Mouse (Mus musculus) T-helper 1 cell (primary cell): ENCODE measurements around the gene Sds.

Experiments
- in situ Hi-C: fragments of 300-600 bp; cut with MboI, MseI; formaldehyde crosslinking; loops from one replicate; pipeline ENCODE4 v1.15.1; 2025; ENCODE audit warnings: high pct_unique_total_duplicates

Sds gene

DNA sequence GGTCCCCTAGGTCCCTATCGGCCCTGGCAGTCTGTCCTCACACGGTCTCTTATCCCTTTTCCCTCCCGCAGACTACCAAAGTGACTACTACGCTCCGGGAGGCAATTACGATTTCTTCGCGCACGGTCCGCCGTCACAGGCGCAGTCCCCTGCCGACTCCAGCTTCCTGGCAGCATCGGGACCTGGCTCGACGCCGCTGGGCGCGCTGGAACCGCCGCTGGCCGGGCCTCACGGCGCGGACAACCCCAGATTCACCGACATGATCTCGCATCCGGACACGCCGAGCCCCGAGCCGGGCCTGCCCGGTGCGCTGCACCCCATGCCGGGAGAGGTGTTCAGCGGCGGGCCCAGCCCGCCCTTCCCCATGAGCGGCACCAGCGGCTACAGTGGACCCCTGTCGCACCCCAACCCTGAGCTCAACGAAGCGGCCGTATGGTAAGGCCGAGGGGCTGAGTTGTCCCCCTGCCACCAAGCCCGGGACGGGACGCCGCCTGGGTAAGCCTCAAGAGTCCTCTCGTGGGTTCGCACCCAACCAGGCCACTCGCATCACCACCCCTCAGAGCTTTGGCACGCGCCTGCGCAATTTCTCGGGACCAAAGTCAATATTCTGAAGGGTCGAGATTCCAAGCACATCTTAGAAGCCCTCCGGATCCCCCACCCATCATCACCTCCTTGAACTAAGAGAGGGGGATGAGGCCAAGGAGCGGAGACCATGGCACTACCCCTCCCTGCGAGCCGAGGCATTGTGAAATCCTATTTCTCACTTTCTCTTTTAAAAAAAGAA is 36.2 kb upstream of the Sds start:
- in situ Hi-C loops: no loop called here

DNA sequence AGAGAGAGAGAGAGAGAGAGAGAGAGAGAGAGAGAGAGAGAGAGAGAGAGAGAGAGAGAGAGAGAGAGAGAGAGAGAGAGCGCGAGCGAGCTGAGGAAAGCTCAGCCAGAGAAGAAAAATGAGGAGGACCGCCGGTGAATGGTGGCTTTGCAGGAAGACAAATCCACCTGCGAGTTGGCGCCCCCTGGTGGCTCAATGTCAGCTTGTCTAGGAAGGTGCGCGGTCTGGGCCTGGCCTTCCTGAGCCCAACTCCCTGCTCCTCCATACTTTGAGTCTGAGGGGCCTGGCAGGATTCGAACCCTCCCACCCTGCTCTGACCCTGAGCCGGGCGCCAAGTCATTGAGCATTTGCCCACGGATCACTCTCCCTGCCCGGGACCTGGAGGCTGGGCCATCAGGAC is 35.6 kb upstream of the Sds start:
- in situ Hi-C loops: no loop called here

- in situ Hi-C loops: no loop called here
These were observed 29.0 kb upstream of the Sds start for GRCm38 (mm10) chr5:120447305-120447704.

DNA sequence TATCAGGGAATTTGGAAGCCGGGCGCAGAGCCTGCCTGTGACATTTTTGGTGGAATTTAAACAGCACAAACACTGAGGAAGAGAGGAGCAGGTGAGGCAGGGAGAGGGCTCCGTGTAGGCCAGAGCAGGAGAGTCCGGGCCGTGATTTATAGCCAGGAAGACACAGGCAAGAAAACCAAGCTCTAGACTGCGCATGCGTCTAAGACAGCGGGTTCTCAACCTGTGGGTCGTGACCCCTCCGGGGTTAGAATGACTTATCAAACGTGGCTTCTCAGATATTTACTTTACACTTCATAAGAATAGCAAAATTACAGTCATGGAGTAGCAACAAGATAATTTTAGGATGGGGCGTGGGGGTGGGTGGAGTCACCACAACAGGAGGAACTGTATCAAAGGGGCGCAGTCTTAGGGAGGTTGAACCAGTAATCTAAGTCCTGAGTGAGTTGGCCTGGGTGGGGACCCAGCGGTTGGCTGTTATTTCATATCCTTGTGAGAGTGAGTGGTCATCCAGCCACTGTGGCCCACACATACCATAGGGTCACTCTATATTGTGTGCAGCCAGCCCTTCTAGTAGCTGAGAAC is 21.5 kb upstream of the Sds start:
- in situ Hi-C loops: no loop called here

DNA sequence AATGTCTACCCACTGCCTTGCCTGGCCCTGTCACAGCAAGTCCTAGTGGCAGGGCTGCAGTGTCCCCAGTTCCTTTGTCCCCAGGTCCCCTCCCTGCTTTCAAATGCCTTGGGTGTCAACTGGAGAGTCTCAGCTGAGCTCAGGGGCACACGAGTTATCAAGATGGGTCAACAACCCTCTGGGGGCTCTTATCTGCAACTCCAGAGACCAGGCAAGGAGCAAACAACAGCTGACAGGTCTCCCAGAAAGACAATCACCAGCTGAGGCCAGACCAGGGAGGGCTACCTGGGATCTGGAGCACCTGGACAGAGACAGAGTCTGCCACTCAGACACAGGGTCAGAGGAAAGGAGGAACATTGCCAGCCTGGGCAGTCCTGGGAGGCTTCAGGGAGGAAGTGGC is 20.1 kb upstream of the Sds start:
- in situ Hi-C loops: no loop called here

- in situ Hi-C loops: no loop called here
These were observed 19.3 kb upstream of the Sds start for GRCm38 (mm10) chr5:120456841-120457554.

GRCm38 (mm10) chr5:120457628-120458027 is 18.7 kb upstream of the Sds start:
- in situ Hi-C loops: no loop called here

GRCm38 (mm10) chr5:120459133-120459532 is 17.2 kb upstream of the Sds start:
- in situ Hi-C loops: no loop called here

- in situ Hi-C loops: no loop called here
These were observed 14.4 kb upstream of the Sds start for GRCm38 (mm10) chr5:120461902-120462301.

- in situ Hi-C loops: no loop called here
These were observed 12.0 kb upstream of the Sds start for GRCm38 (mm10) chr5:120464321-120464720.

DNA sequence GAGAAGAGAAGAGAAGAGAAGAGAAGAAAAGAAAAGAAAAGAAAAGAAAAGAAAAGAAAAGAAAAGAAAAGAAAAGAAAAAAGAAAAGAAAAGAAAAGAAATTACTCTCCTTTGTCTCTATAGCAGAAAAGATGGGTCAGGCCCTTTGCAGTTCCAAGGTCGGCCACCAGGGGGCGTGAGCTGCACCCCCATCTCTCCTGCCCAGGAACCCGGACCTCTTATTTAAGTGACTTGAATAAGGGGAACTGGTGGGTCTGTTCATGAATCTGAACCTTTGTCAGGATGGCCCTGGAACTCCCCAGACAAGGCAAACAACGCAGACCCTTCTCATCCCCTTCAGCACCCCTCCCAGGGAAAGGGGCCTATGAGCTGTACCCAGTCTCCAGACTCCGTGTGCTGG is 11.3 kb upstream of the Sds start:
- in situ Hi-C loops: no loop called here

- in situ Hi-C loops: no loop called here
These were observed 10.5 kb upstream of the Sds start for GRCm38 (mm10) chr5:120465860-120466259.

GRCm38 (mm10) chr5:120467026-120467425 is 9.3 kb upstream of the Sds start:
- in situ Hi-C loops: no loop called here

DNA sequence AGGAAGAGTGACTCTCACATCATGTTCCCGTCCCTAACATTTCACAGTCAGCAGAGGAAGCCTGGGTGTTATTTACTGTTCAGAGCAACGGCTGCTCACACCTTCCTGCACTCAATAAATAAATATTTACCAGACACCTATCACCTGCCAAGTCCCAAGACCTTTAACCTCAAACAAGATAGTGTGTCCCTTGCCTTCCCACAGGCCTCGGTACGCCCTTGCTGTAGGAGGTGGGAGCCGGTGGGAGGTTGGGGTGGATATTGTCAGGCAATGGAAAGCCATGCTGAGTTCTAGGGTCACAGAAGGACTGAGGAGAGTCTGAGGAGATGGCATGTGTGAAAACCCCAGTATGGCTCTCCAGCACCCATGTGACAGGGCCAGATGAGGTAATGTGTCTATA is 8.0 kb upstream of the Sds start:
- in situ Hi-C loops: no loop called here

DNA sequence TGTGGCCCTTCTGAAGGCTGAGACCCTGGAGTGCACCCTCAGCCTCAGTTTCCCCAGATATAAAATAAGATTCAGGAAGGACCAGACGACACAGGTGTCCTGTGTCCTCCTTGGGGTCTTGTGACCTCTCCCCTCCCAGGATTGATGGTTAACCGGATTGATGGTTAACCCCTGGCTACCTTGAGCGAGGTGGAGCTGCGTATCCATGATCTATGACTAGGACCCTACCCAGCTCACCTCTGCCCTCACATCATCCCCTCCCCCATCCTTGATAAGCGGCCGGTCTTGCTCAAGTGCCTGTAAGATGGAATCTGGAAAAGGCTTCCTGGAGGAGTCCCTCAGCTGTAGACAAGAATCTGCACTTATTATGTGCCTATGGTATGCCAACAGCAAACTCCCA is 7.5 kb upstream of the Sds start:
- in situ Hi-C loops: no loop called here

DNA sequence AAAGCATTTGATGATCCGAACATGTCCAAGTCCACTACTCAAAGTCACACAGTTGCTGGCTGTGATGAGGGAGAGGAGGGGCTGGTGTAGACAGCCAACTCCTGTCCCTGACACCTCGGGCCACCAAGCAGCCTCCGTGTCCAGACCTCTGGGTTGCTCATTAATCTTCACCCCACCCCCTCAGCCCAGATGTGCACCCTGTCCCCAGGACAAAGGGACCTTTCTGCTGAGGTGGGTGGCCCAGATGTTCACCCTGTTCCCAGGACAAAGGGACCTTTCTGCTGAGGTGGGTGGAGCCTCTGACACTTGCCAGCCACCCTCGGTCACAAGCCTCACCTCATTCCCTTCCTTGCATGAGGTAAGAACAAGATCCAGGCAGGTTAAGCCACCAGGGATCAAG is 4.8 kb upstream of the Sds start:
- in situ Hi-C loops: no loop called here

DNA sequence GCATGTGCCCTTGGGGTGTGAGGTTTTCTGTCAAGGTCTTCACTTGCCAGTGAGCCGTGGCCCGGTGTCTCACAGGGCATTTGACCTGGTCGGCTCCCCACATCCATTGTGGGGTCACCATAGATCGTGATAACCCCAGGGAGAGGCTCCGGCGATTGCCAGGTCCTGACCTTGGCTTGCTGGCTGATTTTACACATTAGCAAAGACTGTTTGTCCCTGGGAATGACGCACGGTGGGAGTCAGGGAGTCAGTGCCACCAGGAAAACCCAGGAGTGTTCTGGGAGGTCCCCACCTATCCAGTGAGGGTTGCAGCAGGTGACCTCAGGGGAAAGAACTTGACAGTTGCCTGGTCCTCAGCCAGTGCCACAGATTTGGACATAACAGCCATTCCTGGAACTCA is 3.6 kb upstream of the Sds start, which contains the start of gene Sdsl:
Gene Sdsl (minus strand): TSS at position 41 of the 400 bp plus-strand sequence.
- in situ Hi-C loops: no loop called here

GRCm38 (mm10) chr5:120473361-120473760 is 3.0 kb upstream of the Sds start:
- in situ Hi-C loops: no loop called here

DNA sequence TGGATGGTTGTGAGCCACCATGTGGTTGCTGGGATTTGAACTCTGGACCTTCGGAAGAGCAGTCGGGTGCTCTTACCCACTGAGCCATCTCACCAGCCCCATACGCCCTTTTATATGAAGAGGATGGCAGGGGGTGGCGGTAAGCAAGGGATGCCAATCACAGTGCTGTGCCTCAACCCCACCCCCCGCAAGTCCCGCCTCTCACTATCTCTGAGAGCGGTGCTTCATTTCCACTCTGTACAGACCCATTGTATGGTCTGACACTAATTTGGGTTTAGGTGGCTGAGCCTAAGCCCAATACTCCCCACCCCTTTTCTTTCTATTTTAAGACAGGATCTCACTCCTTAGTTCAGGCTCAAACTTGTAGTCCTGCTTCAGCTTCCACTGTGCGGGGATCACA is 465 bp upstream of the Sds start:
- in situ Hi-C loops: no loop called here

- in situ Hi-C loops: no loop called here
These were observed 1.7 kb downstream of the Sds start for GRCm38 (mm10) chr5:120477993-120478392.

GRCm38 (mm10) chr5:120479538-120479937 is 3.2 kb downstream of the Sds start:
- in situ Hi-C loops: no loop called here

DNA sequence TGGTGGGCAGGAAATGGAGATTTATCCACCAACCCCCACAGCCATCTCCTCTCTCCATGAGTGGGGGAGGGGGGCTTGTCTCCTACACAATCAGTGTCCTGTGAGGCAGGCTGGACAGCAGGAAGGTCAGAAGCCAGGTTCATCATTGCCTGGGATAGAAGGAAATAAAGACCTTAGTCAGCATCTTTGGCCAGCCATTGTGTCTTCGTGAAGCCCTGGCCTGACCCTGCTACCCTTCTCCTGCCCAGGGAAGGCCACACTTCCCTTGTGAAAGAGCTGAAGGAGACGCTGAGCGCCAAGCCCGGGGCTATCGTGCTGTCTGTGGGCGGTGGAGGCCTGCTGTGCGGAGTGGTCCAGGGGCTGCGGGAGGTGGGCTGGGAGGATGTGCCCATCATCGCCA is 4.9 kb downstream of the Sds start:
- in situ Hi-C loops: no loop called here

GRCm38 (mm10) chr5:120483399-120483798 is 7.1 kb downstream of the Sds start:
- in situ Hi-C loops: no loop called here
